Mouse (Mus musculus) kidney, adult 10 weeks (tissue): ENCODE data around the gene Btnl2. TPM values are rescaled to one million over a fixed set of nuclear protein-coding genes. Genes with fewer than 3 reads are reported as not detected.

Experiments used
- polyA plus RNA-seq: library from polyadenylated mRNA; stranded (reverse); fragments of 350-450 nt; fragmentation: Illumina TruSeq; extraction: RNeasy Lipid Tissue Mini Kit (QIAGEN cat#74804); gene quantifications from one replicate; pipeline ENCODE4 v1.2.3, GENCODE M21; 2014; ENCODE audit warnings: low read depth, low replicate concordance

Btnl2 gene
- not detected for polyA plus RNA-seq

GRCm38 (mm10) chr17:34354539-34354938, at the start of gene Btnl2:
Gene Btnl2, plus strand, starts transcription at chr17:34354822.

DNA sequence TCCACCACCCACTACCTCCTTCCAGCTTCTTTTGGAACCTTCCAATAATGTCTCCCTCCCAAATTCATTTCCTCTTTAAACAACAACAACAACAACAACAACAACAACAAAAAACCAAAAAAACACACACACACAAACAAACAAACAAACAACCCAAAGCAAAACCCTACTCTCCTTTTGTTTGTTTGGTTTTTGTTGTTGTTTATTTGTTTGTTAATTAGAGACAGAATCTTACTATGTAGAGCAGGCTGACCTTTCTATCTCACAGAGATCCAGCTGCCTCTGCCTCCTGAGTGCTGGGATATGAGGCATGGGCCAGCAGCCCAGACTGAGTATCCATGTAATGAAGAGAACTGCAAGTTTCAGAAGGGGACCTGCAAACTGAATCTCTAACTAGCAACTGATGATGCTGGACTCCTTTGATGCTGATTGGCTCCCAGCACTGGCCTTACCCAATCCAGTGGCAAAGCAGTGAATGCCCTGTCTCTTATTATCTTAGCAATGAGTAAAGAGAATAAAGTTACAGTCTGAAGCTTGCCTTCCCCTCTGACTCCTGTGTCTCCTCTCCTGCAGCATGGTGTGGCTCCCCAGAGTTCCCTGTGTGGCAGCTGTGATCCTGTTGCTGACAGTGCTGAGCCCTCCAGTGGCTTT, 49.1 kb upstream of the Btnl2 start, which contains the start of gene H2-Eb1:
TSS of gene H2-Eb1 (plus strand) at position 488 of the 651 bp plus-strand sequence.

GRCm38 (mm10) chr17:34325436-34325835, 29.2 kb upstream of the Btnl2 start, which contains the start of gene H2-Eb2:
Gene H2-Eb2, plus strand, starts transcription at chr17:34325665.

GRCm38 (mm10) chr17:34376847-34377246, 22.2 kb downstream of the Btnl2 start, which contains the start of gene Btnl1:
Gene Btnl1, plus strand, starts transcription at chr17:34377132.

GRCm38 (mm10) chr17:34398711-34399393, 44.2 kb downstream of the Btnl2 start, which contains the start of gene BC051142:
Gene BC051142, plus strand, starts transcription at chr17:34398820.

Other genes starting within 250 kb of the Btnl2 start
- not detected for gene H2-DMa, start 235.3 kb upstream of the Btnl2 start, polyA plus RNA-seq
- gene Brd2, start 232.2 kb upstream of the Btnl2 start, polyA plus RNA-seq: 167 TPM
- 0.44 TPM for gene H2-DMb2, start 211.5 kb upstream of the Btnl2 start, polyA plus RNA-seq
- 7.9 TPM for gene H2-DMb1, start 201.8 kb upstream of the Btnl2 start, polyA plus RNA-seq
- gene Tap1, start 167.3 kb upstream of the Btnl2 start, polyA plus RNA-seq: 1.2 TPM
- not detected for gene Psmb9, start 167.1 kb upstream of the Btnl2 start, polyA plus RNA-seq
- gene Psmb8, start 157.1 kb upstream of the Btnl2 start, polyA plus RNA-seq: 0.73 TPM
- gene Tap2, start 151.3 kb upstream of the Btnl2 start, polyA plus RNA-seq: not detected
- 1.1 TPM for gene H2-Ob, start 115.9 kb upstream of the Btnl2 start, polyA plus RNA-seq
- 18.3 TPM for gene H2-Ab1, start 97.1 kb upstream of the Btnl2 start, polyA plus RNA-seq
- 51.8 TPM for gene H2-Aa, start 67.0 kb upstream of the Btnl2 start, polyA plus RNA-seq
- 2.6 TPM for gene H2-Eb1, start 49.0 kb upstream of the Btnl2 start, polyA plus RNA-seq
- not detected for gene H2-Eb2, start 29.2 kb upstream of the Btnl2 start, polyA plus RNA-seq
- not detected for gene Btnl1, start 22.3 kb downstream of the Btnl2 start, polyA plus RNA-seq
- 1.9 TPM for gene BC051142, start 44.0 kb downstream of the Btnl2 start, polyA plus RNA-seq
- not detected for gene Btnl4, start 122.5 kb downstream of the Btnl2 start, polyA plus RNA-seq
- not detected for gene Btnl6, start 162.5 kb downstream of the Btnl2 start, polyA plus RNA-seq
- gene Notch4, start 209.4 kb downstream of the Btnl2 start, polyA plus RNA-seq: 0.93 TPM
- gene Gpsm3, start 235.0 kb downstream of the Btnl2 start, polyA plus RNA-seq: 3.8 TPM
- gene Pbx2, start 236.4 kb downstream of the Btnl2 start, polyA plus RNA-seq: 11.4 TPM
- gene Ager, start 243.0 kb downstream of the Btnl2 start, polyA plus RNA-seq: not detected
- gene Rnf5, start 248.9 kb downstream of the Btnl2 start, polyA plus RNA-seq: 49.6 TPM
- 2.9 TPM for gene Agpat1, start 249.4 kb downstream of the Btnl2 start, polyA plus RNA-seq